Mouse (Mus musculus) left cerebral cortex, adult 2 months (tissue): ENCODE results near the gene Ldlrap1. TPM values are rescaled to one million over a fixed set of nuclear protein-coding genes. Genes with fewer than 3 reads are reported as not detected.

ENCODE experiments used
- DNase-seq, 2 experiments: peaks; one replicate each; pipeline ENCODE4 v3.0.0; 2021 to 2022; ENCODE audit warnings: low spot score in 2 of 2, mixed read lengths in 1 of 2; ENCODE audit errors: extremely low spot score in 1 of 2
- H3K27ac ChIP-seq: fragments of 200-600 bp; 2 replicates; pipeline ENCODE4 v1.8.1; 2022
- H3K4me3 ChIP-seq: fragments of 200-600 bp; 2 replicates; pipeline ENCODE4 v1.8.1; 2022
- CTCF ChIP-seq: fragments of 200-600 bp; IDR thresholded peaks from 2 replicates; pipeline ENCODE4 v1.8.1; 2022; ENCODE audit warnings: antibody characterized with exemption, mild to moderate bottlenecking, moderate library complexity
- intact Hi-C: fragments of 180-260 bp; cut with DNase I; formaldehyde crosslinking; loops from one replicate; pipeline ENCODE4 v1.15.1; 2025
- long read RNA-seq, 2 experiments: library from polyadenylated mRNA; stranded (forward); transcript quantifications; one replicate each; pipeline ENCODE4 v2.0.0; 2021; ENCODE audit warnings: borderline mapping rate in 2 of 2
- total RNA-seq, 2 experiments: library from RNA; stranded (reverse); gene quantifications; 2 replicates each; pipeline ENCODE4 v1.2.3; 2021

Ldlrap1 gene
- total RNA-seq, result 1 to 10 TPM; 3.4 to 3.7 TPM
- long read RNA-seq, experiment 1, full-length matches to known transcripts, result 3 of 4 reads
- long read RNA-seq, experiment 1, partial matches to known transcripts, result 1 of 4 reads
- long read RNA-seq, experiment 1, other reads (novel, unspliced or antisense), result 0 of 4 reads
- long read RNA-seq, experiment 2, full-length matches to known transcripts, result 3 of 6 reads
- long read RNA-seq, experiment 2, partial matches to known transcripts, result 2 of 6 reads
- long read RNA-seq, experiment 2, other reads (novel, unspliced or antisense), result 1 of 6 reads

GRCm38 (mm10) chr4:134767426-134768225, at the start of gene Ldlrap1:
Ldlrap1 (minus strand) TSS chr4:134768024.
- peak; percentile 69 to 71 for DNase-seq
- Histone ChIP-seq H3K27ac (peak within 1 kb of the TSS; percentile 79), H3K4me3 (peak within 1 kb of the TSS; percentile 78)
- TF ChIP-seq CTCF, result no peak
- intact Hi-C loops, result no loop called here

GRCm38 (mm10) chr4:134814229-134814571, 46.4 kb upstream of the Ldlrap1 start:
- 0 out of 2 replicates have a peak overlapping the region, but pooled peaks have one; percentile 33 for H3K27ac ChIP-seq
- H3K4me3 ChIP-seq, result no peak overlapping the region
- no peak for TF ChIP-seq CTCF
- intact Hi-C loops, result no loop called here
- DNase-seq, result no peak

GRCm38 (mm10) chr4:134813406-134814228, 45.8 kb upstream of the Ldlrap1 start:
- peak in 1 of 2 experiments; percentile 26 for DNase-seq
- Histone ChIP-seq H3K4me3 (no peak overlapping the region), H3K27ac (0 out of 2 replicates have a peak overlapping the region, but pooled peaks have one; percentile 33)
- intact Hi-C loops, result no loop called here
- no peak for TF ChIP-seq CTCF

GRCm38 (mm10) chr4:134804765-134805164, 36.9 kb upstream of the Ldlrap1 start:
- no peak for DNase-seq

GRCm38 (mm10) chr4:134802765-134803164, 34.9 kb upstream of the Ldlrap1 start:
- Histone ChIP-seq H3K4me3 (no peak overlapping the region), H3K27ac (no peak overlapping the region)
- no peak for TF ChIP-seq CTCF
- DNase-seq, result no peak
- intact Hi-C loops, result no loop called here

More at GRCm38 (mm10) chr4:134804765-134805164, 36.9 kb upstream of the Ldlrap1 start:
- intact Hi-C loops, result no loop called here
- H3K27ac ChIP-seq, result peak overlapping the region; percentile 4
- no peak for TF ChIP-seq CTCF
- no peak overlapping the region for H3K4me3 ChIP-seq

- no peak for TF ChIP-seq CTCF
- no peak for DNase-seq
- Histone ChIP-seq H3K27ac (no peak overlapping the region), H3K4me3 (no peak overlapping the region)
- intact Hi-C loops, result no loop called here
Observed at GRCm38 (mm10) chr4:134802155-134802554, 34.3 kb upstream of the Ldlrap1 start.

- H3K27ac ChIP-seq, result no peak overlapping the region
- DNase-seq, result no peak
- no peak for TF ChIP-seq CTCF
- intact Hi-C loops, result no loop called here
- no peak overlapping the region for H3K4me3 ChIP-seq
Observed at GRCm38 (mm10) chr4:134800693-134801092, 32.9 kb upstream of the Ldlrap1 start.

GRCm38 (mm10) chr4:134800098-134800497, 32.3 kb upstream of the Ldlrap1 start:
- intact Hi-C loops, result no loop called here
- H3K27ac ChIP-seq, result no peak overlapping the region
- no peak overlapping the region for H3K4me3 ChIP-seq
- no peak for DNase-seq
- no peak for TF ChIP-seq CTCF

GRCm38 (mm10) chr4:134799272-134799671, 31.4 kb upstream of the Ldlrap1 start:
- DNase-seq, result peak; percentile 51 to 66
- Histone ChIP-seq H3K27ac (no peak overlapping the region; the same call in 1 of the 2 replicates), H3K4me3 (no peak overlapping the region)
- peak; percentile 88 for TF ChIP-seq CTCF
- intact Hi-C loops, result loop anchor here (2.0 kb wide), 1 partner anchor 256 kb away; no protein-coding TSS in a partner anchor

GRCm38 (mm10) chr4:134798861-134799260, 31.0 kb upstream of the Ldlrap1 start:
- H3K4me3 ChIP-seq, result no peak overlapping the region
- TF ChIP-seq CTCF, result no peak
- intact Hi-C loops, result loop anchor here (2.0 kb wide), 1 partner anchor 256 kb away; no protein-coding TSS in a partner anchor
- DNase-seq, result no peak
- H3K27ac ChIP-seq, result no peak overlapping the region

- Histone ChIP-seq H3K4me3 (no peak overlapping the region), H3K27ac (no peak overlapping the region)
- DNase-seq, result no peak
- intact Hi-C loops, result loop anchor here (2.0 kb wide), 1 partner anchor 255 kb away; no protein-coding TSS in a partner anchor
- TF ChIP-seq CTCF, result no peak
Observed at GRCm38 (mm10) chr4:134797621-134798020, 29.8 kb upstream of the Ldlrap1 start.
